Comparison of ENCODE assay signal across 9 mouse cellular contexts in genomic region chr2:3414241-3414640, GRCm38 (mm10). TPM values are rescaled to one million over a fixed set of nuclear protein-coding genes. Genes with fewer than 3 reads are reported as not detected.
DNase-seq lines count a peak whose midpoint lies in the region; ATAC-seq and TF ChIP-seq lines count a peak whose summit lies in the region.
"Had no signal": no experiment of that assay in that cellular context is flagged by ENCODE, and none has a peak within 500 bp of the region (broad histone marks: within the 10 kb centered on the region; RNA-seq: fewer than 3 reads in every experiment).

No protein-coding gene starts in this region.

- no peak overlapping the region for H3K4me3 ChIP-seq in liver, embryonic 11.5 days (ENCODE audit: low read depth, low read length)
- H3K4me3 ChIP-seq in limb, embryonic 11.5 days (ENCODE audit: low read depth, low read length): no peak overlapping the region

- H3K9ac ChIP-seq in liver, embryonic 11.5 days (ENCODE audit: low read depth, low read length): no peak overlapping the region
- H3K9ac ChIP-seq in limb, embryonic 11.5 days (ENCODE audit: low read length): no peak overlapping the region

- no peaks in the 10 kb centered on the region for H3K4me1 ChIP-seq in liver, embryonic 11.5 days (replicated peaks; ENCODE audit: control insufficient read depth, insufficient read depth, low read length)
- H3K4me1 ChIP-seq in limb, embryonic 11.5 days (ENCODE audit: control insufficient read depth, insufficient read depth, low read length): no peaks in the 10 kb centered on the region

- CTCF ChIA-PET in Patski (lab: Charles Lee): interaction anchor here (0.7 to 2.0 kb wide), 16 partner anchors 10 to 325 kb away, joined by 3 to 12 read pairs (median 4); partner anchors contain the start of gene Dclre1c

- DNase-seq in liver (peak; percentile 73), Patski (ENCODE audit: low read depth, low spot score) (no peak)
- DNase-seq in liver, embryonic 11.5 days (ENCODE audit: low spot score): no peak
- peak; percentile 75 to 85 for DNase-seq in cerebellum, postnatal 14 days
- DNase-seq in heart, postnatal 14 days: peak; percentile 50 to 65
- peak; percentile 80 for DNase-seq in limb, embryonic 11.5 days (ENCODE audit: low spot score)
- peak; percentile 73 to 78 for DNase-seq in right cerebral cortex, postnatal 10 days (ENCODE audit: low spot score in 2 of 2)

- H3K4me2 ChIP-seq in liver, embryonic 11.5 days: no peak overlapping the region
- no peak overlapping the region for H3K4me2 ChIP-seq in limb, embryonic 11.5 days (ENCODE audit: low read depth, severe bottlenecking)

- 31% methylated on average over 4 of the region's 4 CpGs for WGBS in liver, embryonic 11.5 days
- WGBS in limb, embryonic 11.5 days: 34% methylated on average over 4 of the region's 4 CpGs

- intact Hi-C loops in heart, postnatal 14 days (cut with DNase I): loop anchor here (5.0 kb wide), 1 partner anchor 67 kb away; no protein-coding TSS in a partner anchor

- in situ Hi-C loops in Patski (cut with MboI; ENCODE audit: low pct_unique_long_range_greater_than_20kb): loop anchor here (5.0 kb wide), 1 partner anchor 67 kb away; no protein-coding TSS in a partner anchor

- no peak for ATAC-seq in liver, embryonic 11.5 days (replicated peaks; ENCODE audit: low FRiP score)
- peak; percentile 42 for ATAC-seq in Patski
- ATAC-seq in limb, embryonic 11.5 days (ENCODE audit: insufficient number of reproducible peaks, low FRiP score, low TSS enrichment, low read depth): no peak

- no peaks in the 10 kb centered on the region for H3K36me3 ChIP-seq in liver, embryonic 11.5 days (ENCODE audit: control insufficient read depth, insufficient read depth, low read length)
- H3K36me3 ChIP-seq in limb, embryonic 11.5 days (ENCODE audit: control insufficient read depth, insufficient read depth, low read length): no peaks in the 10 kb centered on the region

- no peaks in the 10 kb centered on the region; the same call in 1 of the 2 replicates for H3K27me3 ChIP-seq in liver, embryonic 11.5 days (replicated peaks; ENCODE audit: control insufficient read depth, insufficient read depth, low read length)
- peaks cover 55% of the 10 kb centered on the region for H3K27me3 ChIP-seq in Patski
- no peaks in the 10 kb centered on the region for H3K27me3 ChIP-seq in limb, embryonic 11.5 days (ENCODE audit: control insufficient read depth, insufficient read depth, low read length)

- no peaks in the 10 kb centered on the region for H3K9me3 ChIP-seq in liver, embryonic 11.5 days (ENCODE audit: control insufficient read depth, low read length)
- H3K9me3 ChIP-seq in limb, embryonic 11.5 days (ENCODE audit: control insufficient read depth, low read length): no peaks in the 10 kb centered on the region

- TF ChIP-seq CTCF in Patski (IDR thresholded peaks at IDR 0.05): peak; percentile 95

- POLR2A ChIA-PET in Patski (lab: Charles Lee): interaction anchor here (0.6 kb wide), 1 partner anchor 78 kb away, joined by 4 read pairs; no protein-coding TSS in a partner anchor

- H3K27ac ChIP-seq in liver, embryonic 11.5 days (ENCODE audit: low read depth, low read length): no peak overlapping the region
- H3K27ac ChIP-seq in limb, embryonic 11.5 days (replicated peaks; ENCODE audit: low read depth, low read length): no peak overlapping the region

RNA-seq across cellular contexts. Expression of gene Meig1, which starts 8.2 kb away (rescaled TPM):
- not detected in 2 replicates for polyA plus RNA-seq in liver, embryonic 11.5 days (2014; fragmentation: Nextera tagmentation; extraction: Ambion mirVana)
- 0.15 TPM for polyA plus RNA-seq in Patski (2021)
- 1 to 10 TPM; 2.2 to 3.0 TPM for total RNA-seq in heart, postnatal 14 days (2021)
- not detected in 2 replicates for polyA plus RNA-seq in limb, embryonic 11.5 days (2014; fragmentation: Nextera tagmentation; extraction: Ambion mirVana)
- polyA plus RNA-seq: large intestine, adult 2 months; stomach, embryonic 14.5 days had no signal

RNA-seq across cellular contexts. Expression of gene Dclre1c, which starts 9.7 kb away (rescaled TPM):
- 10.6 TPM in 2 replicates for polyA plus RNA-seq in liver, embryonic 11.5 days (2014; fragmentation: Nextera tagmentation; extraction: Ambion mirVana)
- 5.7 TPM for polyA plus RNA-seq in Patski (2021)
- total RNA-seq in heart, postnatal 14 days (2021): 1 to 10 TPM; 3.6 to 3.8 TPM
- polyA plus RNA-seq in limb, embryonic 11.5 days (2014; fragmentation: Nextera tagmentation; extraction: Ambion mirVana): 5.5 and 5.6 TPM in 2 replicates

RNA-seq across cellular contexts. Expression of gene Olah, which starts 17.2 kb away (rescaled TPM):
- not detected in 2 replicates for polyA plus RNA-seq in liver, embryonic 11.5 days (2014; fragmentation: Nextera tagmentation; extraction: Ambion mirVana)
- 0.04 TPM for polyA plus RNA-seq in Patski (2021)
- not detected for total RNA-seq in heart, postnatal 14 days (2021)
- polyA plus RNA-seq in limb, embryonic 11.5 days (2014; fragmentation: Nextera tagmentation; extraction: Ambion mirVana): not detected in 2 replicates
- polyA plus RNA-seq: large intestine, adult 2 months; stomach, embryonic 14.5 days had no signal

Comparison
In these comparisons a context has a peak if more than half of its experiments do, and no peak if none do; other contexts are left out.
1. DNase-seq: peak in liver (single experiment), cerebellum, postnatal 14 days (2 of 2), heart, postnatal 14 days (2 of 2), limb, embryonic 11.5 days (single experiment) and right cerebral cortex, postnatal 10 days (2 of 2); none in liver, embryonic 11.5 days (single experiment) and Patski (single experiment).